Mouse (Mus musculus): ENCODE results near the gene Nat14.
A peak's percentile ranks its signal among the peaks of the same experiment; 100 is the strongest.

GRCm38 (mm10) chr7:4901171-4901570 is 20.7 kb upstream of the Nat14 start:
- TF ChIP-seq CTCF (IDR thresholded peaks at IDR 0.05; ENCODE audit: borderline replicate concordance, extremely low read depth, insufficient read depth, insufficient read length) (peak; percentile 53), POLR2A (IDR thresholded peaks at IDR 0.05; ENCODE audit: borderline replicate concordance, extremely low read depth, insufficient read depth, insufficient read length, poor library complexity, severe bottlenecking) (no peak)

All from brain, embryonic 14.5 days (tissue).